Mouse (Mus musculus) cerebellum, postnatal 14 days (tissue): ENCODE data around the gene Adora3.

ENCODE experiments used
- DNase-seq, 2 experiments: peaks; one replicate each; pipeline ENCODE4 v3.0.0; 2021; ENCODE audit warnings: mixed read lengths in 2 of 2

Adora3 gene

DNA sequence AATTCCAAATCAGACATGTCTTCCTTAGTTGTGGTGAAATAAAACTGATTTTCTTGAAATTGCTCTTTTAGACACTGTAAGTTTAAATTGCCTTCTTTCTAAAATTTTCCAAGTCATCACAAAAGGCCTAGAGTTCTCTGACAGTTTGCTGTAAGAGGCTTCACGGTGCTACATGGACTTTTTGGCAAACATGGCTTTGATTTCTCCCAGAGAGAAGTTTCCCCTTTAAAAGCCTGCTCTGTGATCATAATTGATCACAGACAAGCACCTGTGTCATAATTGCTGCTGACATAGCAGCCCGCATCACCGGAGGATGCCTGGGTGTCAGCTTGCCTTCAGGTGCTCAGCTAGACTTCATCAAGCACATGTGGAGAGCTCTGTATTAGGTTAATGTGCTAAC, at the start of gene Adora3, which contains the start of gene Tmigd3:
TSS of gene Adora3 (plus strand) at position 301 of the 400 bp plus-strand sequence.
TSS of gene Tmigd3 (plus strand) at position 346 of the 400 bp plus-strand sequence.
- no peak for DNase-seq

DNA sequence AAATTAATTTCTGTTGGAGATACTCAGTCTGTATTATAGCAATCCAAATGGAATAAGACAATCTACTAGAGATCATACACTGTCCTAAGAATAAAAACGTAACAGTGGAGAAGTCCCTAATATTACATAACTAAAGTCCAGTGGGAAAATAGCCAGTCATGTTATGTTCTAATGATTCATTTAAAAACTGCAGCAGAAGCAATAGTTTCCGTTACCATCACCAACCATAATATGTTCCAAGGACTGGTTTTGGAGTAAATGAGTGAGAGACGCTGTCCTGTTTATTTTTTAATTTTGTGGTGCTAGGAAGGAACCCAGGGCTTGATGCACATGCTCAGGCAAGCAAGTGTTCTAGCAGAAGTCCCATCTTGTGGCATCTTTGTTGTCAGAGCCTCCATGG, 49.2 kb upstream of the Adora3 start:
- DNase-seq = no peak

DNA sequence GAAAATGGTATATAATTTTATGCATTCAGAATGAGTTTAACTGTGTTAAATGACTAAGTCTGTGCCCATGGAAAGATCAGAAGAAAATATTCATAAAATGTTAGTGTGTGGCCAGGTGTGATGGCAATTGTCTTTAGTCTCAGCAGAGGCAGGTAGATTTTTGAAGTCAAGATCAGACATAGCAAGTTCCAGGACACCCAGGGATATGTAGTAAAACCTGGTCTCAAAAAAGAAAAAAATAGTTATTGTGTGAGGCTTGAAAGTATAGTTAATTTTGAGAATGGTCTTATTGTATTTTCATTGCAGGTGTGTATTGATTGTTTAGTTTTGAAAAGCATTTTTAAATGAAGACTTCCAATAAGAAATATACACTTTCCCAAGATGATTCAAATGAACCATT, 47.0 kb upstream of the Adora3 start:
- DNase-seq = no peak

DNA sequence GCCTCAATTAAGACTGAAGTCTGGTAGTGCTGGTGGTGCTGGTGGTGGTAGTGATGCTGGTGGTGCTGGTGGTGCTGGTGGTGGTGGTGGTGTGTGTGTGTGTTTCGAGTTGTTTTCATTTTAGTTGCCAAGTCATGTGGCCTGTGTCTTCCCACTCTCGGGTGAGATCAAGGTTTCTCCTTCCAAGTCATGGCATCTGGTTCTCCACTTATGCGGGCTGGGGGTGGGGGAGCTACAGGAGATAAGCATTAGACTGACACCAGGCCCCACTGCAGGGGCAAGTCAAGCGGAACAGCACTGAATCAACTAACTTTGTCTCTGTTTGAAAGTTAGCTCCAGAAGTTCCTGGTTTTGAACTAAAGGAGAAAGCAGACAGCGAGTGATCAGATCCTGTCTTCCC, 46.6 kb upstream of the Adora3 start:
- DNase-seq = no peak

DNA sequence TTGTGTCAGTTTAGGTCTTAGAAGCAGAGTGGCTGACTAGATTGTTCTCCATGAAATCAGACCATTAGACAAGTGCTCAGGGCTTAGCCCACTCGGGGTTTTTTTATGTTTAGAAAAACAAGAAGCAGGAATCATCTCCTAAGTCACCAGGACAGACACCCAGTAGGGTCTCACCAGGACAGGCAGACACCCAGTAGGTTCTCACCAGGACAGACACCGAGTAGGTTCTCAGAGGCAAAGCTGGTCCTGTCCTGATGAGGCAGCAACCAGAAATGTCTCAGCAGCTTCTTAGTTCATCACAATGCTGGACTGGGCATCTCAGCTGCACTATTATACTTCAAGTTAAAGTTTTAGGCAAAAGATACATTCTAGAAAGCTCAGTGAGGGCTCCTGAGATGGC, 46.0 kb upstream of the Adora3 start:
- no peak for DNase-seq

DNA sequence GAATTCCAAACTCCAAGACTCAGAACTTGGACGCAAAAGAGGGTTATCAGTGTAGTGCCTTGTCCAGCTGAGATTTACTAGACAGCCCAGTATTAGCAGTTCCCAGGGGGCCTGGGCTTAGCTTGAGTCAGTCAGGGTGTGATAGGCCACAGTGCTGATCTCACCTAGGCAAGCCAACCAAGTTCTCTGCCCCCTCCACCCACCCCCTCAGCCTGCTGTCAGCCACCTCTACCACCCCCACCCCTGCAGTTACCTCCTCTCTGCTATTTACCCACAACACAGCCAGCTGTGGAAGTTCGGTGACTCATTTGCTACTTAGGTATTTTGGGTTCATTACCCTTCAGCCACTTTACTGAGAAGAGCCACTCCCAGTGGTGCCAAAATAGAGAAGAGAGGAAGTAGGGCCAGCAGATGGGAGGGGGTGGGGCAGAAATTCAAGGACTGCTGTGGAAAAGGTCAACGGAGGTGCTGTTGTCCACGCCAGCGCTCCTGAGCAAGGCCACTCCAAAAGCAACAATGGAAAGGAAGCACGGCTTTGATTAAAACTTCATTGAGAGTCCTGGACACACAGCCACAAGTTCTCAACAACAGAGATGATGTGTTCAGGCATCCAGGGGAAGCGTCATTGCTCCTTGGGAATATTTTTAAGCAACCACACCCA, 45.0 kb upstream of the Adora3 start:
- no peak for DNase-seq

DNA sequence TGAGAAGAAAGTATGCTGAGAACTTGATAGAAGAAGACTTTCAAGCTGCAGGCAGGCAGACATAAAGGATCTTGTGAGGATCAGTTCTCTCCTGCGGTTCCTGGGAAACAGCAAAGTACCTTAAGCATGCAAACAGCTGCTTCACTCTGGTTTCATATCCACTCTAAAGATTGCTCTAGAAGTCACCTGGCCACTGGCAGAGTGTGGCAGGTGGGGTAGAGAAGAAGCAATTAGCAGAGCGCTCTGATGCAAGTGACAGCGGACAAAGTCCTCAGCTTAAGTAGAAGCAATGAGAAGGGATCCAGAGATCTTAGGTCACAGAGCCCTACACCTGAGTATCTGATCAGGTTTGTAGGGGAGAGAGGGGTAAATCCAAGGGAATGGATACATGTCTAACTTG, 39.1 kb upstream of the Adora3 start:
- DNase-seq = no peak

DNA sequence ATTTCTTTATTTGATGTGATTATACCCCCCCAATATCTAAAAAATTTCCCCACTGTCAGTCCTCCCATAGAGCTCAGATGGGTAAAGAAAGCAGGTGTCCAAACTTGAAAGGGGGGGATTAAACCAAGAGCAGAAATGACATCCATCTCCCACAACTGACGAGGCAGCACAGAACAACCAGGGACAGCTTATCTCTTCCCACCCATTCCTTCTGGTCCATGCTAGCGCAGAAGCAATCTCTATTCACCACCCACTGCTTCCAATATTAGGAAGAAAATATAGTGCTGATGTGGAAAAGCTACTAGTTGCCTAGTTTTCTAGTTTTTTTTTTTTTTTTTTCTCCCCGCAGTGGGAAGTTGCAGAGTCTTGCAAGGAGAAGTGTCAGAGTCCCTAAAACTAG, 34.8 kb upstream of the Adora3 start:
- DNase-seq = no peak

DNA sequence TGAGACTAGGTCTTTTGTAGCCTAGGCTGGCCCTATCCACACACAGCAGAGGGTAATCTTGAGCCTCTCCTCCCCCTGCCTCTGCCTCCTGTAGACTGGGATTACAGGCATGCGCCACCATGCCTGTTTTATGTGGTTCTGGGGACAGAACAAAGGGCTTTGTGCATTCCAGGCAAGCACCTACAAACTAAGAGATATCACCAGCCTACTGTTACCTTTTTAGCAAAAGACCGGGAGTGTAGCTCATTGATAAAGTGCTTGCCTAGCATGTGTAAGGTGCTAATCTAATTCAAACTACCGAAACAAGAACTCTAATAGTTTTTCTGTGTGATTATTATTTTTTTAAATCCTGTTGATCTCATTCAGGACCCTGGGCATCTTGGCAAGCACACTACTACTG, 33.8 kb upstream of the Adora3 start:
- no peak for DNase-seq

DNA sequence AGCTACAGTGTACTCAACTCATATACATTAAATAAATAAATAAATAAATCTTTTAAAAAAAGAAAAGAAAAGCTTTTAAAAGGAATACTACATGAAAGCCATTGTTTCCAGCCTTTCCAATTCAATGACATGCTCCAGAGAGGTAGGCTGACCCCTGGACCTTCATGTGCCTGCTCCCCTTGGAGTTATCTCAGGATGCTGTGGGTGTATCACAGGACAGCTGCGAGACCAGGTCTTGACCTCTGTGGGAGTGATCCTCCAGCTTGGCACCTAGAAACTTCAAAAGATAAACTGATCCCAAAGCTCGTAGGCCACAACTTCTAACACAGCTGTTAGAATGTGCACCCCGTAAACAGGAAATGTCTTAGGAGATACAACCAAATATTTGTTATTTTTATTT, 32.0 kb upstream of the Adora3 start:
- no peak for DNase-seq

DNA sequence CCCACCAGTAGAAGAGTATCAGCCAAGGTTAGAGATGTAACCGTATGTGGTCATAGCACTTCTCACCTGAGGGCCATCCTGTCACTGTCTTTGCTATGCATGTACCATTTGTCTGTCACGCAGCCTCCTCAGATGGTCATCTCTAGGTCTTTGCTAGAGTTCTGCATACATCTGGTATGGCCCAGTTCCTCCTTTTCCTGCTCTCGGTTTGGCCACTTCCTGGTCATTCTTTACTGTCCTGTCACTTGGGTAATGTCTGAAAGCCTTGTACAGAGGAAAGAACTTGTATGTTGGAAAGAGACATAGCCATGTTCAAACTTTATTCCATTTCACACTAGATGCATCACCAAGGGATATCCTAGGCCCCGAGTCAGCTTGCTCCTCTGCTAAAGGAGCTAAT, 30.8 kb upstream of the Adora3 start:
- DNase-seq = no peak

DNA sequence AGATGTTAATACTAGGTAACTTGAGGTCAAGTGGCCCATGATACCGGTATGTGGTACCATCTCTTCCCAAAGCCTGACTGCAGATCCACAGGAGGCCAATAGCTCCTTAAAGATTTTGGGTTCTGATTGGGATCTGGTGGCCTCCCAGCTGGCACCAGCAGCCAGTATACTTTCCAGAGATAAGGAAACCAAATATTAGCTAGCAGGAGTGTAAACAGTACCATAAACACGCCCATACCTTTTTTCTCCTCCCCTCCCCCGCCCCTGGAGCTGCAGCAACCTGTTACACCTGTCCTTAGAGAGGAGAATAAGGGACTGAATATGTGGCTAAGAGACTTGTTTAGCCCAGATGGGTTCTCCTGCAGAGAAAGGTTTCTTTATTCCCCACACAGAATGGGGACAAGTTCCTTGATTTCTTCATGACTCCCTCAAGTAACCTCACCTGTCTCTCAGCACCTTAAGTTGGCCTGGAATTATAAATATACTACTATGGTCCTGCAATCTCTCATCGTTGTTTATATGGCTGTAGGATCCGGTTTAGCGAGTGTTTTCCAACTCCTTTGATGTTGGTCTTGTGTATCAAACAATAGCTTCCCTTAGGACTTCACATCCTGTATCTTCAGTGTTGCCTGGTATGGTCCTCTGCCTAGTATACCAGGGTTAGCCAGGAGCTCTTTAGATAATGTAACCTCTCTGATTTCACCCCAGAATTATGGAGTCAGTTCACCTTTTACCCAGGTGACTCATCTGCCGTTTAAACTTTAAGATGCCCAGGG, 24.2 kb upstream of the Adora3 start:
- DNase-seq = no peak

DNA sequence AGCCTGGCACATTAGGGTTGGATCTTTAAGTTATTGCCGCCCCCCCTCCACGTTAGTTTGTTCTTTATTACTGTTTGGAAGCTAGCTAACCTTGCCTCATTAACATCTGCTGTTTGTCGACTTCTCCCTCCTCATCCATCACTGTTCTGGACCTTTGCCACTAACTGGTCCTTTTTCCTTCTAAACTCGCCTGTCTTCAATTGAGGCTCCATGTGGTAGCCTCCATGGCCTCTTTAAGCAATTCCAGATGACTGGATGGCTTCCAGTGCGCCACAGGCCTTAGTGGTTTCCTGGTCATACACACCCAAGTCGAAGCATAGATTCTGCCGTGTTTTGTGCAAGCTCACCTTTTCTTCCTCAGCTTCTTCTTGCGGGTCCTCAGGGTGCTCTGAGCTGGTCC, 16.9 kb upstream of the Adora3 start:
- no peak for DNase-seq

DNA sequence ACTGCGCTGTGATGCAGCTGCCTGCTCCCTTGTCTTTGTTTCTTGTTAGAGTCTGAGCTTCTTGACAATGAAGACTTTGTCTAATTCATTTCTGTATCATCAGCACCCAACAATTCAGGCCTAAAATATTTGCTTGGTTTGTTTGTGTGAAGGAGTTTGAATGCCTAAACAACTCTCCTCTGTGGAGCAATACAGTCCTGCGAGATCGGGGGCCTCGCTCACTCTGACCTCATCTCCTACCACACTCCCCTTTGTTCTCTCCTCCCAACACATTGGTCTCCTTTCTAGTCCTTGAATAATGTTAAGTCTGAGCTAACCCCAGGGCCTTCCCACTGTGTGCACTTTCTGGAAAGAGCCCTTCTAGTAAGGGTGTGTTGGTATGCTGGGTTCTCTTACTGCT, 15.9 kb upstream of the Adora3 start:
- DNase-seq = no peak

DNA sequence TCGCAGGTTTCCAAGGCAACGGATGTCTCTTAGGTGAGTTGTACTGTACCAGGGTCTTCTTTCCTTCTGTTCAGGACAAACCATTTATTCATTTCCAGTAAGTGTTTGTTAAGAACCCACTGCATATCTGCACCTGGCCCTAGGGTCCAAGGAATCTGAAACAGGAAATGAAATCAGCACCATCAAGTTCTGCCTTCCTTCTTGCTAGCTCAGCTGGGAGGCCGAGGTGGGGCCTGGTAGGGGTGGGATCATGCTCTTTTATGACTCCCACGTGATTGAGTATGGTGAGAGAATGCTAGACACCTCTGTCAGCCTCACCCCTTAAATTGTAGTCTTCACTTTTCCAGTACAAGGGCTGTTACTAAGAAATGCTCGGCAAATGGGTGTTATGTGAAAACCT, 13.1 kb upstream of the Adora3 start:
- no peak for DNase-seq

DNA sequence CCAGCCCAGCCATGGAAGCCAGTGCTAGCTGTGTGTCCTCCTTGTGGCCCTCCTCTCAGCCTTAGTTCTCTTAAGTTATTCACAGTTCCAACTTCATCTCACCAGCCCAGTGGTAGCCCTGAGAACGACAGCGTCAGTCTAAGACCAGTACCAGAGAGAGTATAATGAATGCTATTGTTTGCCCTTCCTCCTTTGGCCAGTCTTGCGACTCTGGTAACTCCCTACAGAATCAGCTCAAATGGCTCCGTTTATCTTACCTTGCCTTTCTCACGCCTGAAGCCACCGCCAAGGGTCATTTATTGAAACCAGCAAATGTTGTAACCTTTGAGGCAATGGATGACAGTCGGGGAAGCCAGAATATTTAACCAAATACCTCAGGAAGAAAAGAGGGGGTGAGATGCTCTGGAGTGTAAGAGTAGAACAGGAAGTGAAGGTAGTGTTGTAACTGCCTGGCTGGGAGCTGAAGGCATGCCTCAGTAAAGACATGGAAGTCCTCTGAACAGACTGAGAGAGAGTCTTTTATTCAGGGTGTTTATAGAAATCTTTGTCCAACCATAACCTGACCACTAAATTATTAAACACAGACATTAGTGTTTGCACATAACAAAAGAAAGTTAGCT, 8.8 kb upstream of the Adora3 start:
- no peak for DNase-seq

DNA sequence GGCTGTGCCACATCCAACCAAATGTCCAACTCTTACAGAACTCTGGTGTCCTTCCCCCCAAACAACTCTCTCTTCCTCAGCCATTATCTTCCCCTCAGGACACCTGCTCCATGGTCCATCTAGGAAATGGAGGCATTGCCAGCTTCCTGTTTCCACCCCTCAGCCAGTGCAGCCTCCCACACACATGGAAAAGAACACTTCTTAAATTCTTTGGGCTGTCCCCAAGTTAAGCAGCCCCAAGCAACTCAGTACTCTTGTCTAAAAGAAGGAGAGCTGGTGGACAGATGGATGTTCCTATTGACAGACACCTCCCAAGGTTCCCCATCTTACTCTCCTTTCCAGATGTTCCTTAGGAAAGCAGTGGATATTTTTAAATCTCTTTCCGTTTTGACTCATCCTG, 6.5 kb upstream of the Adora3 start:
- DNase-seq = no peak

DNA sequence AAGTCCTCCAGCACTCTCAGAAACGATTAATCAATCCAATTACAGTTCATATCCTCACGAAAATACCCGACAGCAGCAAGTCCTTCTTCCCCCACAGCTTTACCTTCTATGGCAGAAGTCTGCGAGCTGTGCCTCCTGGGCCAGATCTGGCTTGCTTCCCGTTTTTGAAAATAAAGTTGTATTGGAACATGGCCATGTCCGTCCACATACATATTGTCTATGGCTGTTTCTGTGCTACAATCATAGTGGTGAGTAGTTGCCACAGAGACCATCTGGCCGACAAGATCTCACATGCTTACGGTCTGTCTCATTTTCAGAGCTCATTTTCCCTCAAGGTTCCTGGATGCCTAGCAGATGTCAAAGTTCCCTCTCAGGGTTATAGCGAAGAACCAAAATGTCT, 5.5 kb upstream of the Adora3 start:
- peak; percentile 31 to 32 for DNase-seq

DNA sequence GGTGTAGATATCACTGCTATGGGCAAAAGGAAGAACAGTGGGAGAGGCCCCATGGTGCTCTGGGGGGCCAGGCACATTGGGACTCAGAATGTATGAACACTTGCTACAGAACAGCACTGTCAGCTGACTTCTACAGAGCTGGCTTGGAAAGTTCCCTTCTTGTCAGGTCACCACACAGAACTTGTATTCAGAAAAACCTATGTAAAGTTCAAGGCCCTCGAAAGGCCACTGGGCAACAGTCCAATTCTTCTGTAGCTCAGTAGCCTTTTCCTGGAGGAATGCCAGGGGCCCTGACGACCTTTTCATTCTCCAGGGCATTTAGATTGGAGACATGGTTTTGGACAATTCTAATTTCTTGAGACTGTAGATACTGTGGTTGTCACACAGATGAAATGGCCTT, 2.5 kb upstream of the Adora3 start:
- peak in 1 of 2 experiments; percentile 10 for DNase-seq

DNA sequence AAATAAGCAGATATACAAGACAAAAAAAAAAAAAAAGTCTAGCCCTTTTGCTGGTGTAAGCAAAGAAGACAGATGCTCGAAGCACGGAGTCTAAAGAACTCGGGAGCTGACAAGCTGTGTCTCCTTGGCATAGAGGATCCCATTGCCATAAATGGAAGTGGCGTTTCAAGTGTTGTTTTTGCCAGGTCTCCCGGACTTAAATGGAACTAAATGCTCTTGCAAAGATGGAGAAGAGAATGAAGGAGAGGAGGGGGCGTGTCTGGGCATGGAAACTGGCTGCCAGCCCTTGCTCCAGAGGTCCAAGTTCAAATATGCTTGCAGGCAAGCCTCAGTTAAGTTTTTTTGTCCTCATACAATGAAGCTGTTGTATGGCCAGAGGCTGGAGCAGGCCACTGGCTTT, 1.4 kb downstream of the Adora3 start:
- DNase-seq = no peak

DNA sequence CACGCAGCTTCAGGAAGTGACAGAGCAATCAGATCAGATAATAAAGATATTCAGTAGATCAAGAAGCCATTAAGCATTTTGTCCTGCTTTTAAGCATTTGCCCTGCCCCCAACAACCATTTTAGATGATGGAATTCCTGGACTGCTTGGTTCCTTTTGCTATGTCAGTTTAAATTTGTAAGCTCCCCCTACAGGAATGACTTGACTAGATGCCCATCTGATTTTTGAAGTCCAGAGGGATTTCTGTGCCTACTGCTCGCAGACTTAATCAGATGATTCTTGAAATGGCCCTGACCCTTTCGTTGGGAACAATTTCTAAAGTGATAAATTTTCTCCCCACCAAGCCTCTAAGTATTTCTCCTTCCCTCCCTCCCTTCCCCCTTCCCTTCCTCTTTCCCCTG, 1.9 kb downstream of the Adora3 start:
- no peak for DNase-seq

DNA sequence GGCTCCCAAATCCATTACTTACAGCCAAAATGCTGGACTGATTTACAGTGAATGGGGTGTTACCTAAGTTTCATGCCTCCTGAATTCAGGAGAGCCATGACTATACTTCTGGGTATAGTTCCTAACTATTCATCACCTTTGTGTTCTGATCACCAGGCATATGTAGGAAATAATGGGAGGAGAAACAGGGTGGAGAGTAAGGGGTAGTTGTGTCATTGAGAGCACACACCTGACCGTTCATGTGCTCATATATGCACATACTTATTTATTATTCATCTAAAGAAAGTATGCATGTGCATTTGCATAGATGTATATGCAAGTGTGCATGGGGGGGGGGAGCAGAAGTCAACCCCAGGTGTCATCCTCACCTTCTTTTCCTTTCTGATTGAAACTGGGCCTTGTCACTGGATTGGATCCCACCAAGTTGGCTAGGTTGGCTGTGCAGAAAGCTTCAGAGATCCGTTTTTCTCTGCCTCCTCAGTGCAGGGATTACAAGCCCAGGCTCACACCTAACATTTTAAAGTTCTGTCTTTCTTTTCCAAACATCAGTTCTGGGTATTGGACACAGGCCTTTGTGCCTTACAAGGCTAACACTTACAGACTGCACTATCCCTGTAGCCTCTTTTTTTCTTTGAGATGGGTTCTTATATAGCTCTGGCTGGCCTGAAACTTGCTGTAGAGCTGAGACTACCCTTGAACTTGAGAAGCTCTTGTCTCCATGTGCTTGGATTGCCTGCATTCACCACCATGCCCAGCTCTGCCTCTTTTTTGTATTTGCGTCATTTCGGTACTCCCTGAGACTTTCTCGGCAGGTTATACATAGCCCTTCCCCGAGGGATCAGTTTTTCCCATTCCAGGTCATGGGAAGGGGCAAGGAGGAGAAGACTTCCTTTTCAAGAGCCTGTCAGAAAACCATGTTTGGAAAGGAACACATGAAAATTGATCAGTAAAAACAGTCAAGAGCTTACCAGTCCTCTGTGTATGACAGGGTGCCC, 3.1 kb downstream of the Adora3 start:
- no peak for DNase-seq

DNA sequence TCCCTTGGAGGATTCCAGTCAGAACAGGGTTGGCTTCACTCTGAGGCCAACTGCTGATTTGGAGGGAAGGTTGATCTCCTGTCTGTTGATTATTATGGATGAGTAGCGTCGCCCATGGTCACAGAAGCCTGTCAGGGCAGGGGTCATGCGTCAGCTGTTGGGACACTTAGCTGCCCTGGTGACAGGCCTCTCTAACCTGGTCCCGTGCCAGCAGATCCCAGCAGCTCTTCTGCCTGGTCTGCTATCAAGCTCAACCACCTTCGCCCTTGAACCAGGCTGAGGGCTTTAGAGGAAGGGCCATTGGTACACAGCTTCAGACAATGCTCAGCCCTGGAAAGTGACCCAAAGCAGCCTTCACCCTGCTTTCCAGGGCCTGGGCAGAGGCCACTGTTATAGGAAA, 5.4 kb downstream of the Adora3 start:
- DNase-seq = peak; percentile 43 to 59
